Mouse (Mus musculus) ES-Bruce4 (cell line): Measurements from ENCODE around the gene Smad3.

Experiments
- EP300 ChIP-seq: IDR thresholded peaks from 2 replicates; pipeline ENCODE4 v1.6.1; 2011; ENCODE audit warnings: low read depth, low read length; ENCODE audit not compliant: insufficient read depth
- POLR2A ChIP-seq: IDR thresholded peaks from one replicate; pipeline ENCODE4 v1.8.1; 2011; ENCODE audit warnings: low read length; ENCODE audit not compliant: insufficient read depth

DNA sequence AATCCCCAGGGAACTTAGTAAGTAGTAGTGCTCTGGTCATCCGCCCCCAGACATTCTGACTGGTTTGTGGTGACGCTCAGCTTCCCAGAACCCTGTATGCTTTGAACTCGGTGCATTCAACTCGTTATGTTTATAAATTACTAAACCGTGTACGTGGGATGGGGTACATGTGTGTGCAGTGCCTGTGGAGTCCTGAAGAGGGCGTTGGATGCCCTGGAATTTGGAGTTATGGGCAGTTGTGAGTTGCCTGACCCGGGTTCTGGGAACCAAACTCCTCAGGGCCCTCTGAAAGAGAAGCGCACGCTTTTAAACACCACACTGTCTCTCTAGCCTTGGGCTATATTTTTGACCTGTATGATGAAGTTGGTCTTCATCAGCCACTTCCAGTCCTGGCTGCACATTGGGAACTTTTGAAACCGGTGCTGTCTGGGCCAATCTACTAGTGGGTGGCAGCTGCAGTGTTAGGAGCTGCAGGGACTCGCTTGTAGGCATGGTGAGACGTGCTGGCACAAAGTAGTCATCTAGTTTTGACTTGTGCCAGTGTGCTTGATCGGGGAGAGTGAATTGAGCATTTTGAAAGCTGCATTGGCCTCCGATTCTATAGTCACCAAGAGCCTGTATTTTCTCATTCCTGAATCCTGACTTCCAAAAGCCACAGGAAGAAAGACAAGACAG, 133.8 kb downstream of the Smad3 start:
- no peak for TF ChIP-seq EP300
- TF ChIP-seq POLR2A = no peak
